Mouse (Mus musculus) intestine, postnatal 0 days (tissue): ENCODE data around the gene Elf5. TPM values are rescaled to one million over a fixed set of nuclear protein-coding genes. Genes with fewer than 3 reads are reported as not detected.

Experiments
- ATAC-seq: fragments of 200-750 bp; cut with Nextera tagmentation; 2 replicates; pipeline ENCODE4 v1.8.0; 2017; ENCODE audit warnings: mild to moderate bottlenecking, moderate TSS enrichment, moderate library complexity
- H3K27ac ChIP-seq: fragments of 300-500 bp; sonication (generic); 2 replicates; pipeline ENCODE4 v1.5.1; 2014; ENCODE audit warnings: mild to moderate bottlenecking, low read depth, low read length, moderate library complexity
- H3K27me3 ChIP-seq: fragments of 300-500 bp; sonication (generic); replicated peaks from 2 replicates; pipeline ENCODE4 v1.6.1; 2014; ENCODE audit warnings: low read length, mixed read lengths; ENCODE audit not compliant: control insufficient read depth, insufficient read depth
- H3K36me3 ChIP-seq: fragments of 300-500 bp; sonication (generic); 2 replicates; pipeline ENCODE4 v1.6.1; 2014; ENCODE audit warnings: mild to moderate bottlenecking, moderate library complexity; ENCODE audit not compliant: control insufficient read depth, insufficient read depth
- H3K4me1 ChIP-seq: fragments of 300-500 bp; sonication (generic); replicated peaks from 2 replicates; pipeline ENCODE4 v1.6.1; 2014; ENCODE audit warnings: antibody characterized with exemption, low read length, mixed read lengths; ENCODE audit not compliant: control insufficient read depth, insufficient read depth
- H3K4me2 ChIP-seq: fragments of 300-500 bp; sonication (generic); replicated peaks from 2 replicates; pipeline ENCODE4 v1.6.1; 2014; ENCODE audit warnings: low read depth, mild to moderate bottlenecking, moderate library complexity
- H3K4me3 ChIP-seq: fragments of 300-500 bp; sonication (generic); 2 replicates; pipeline ENCODE4 v1.5.1; 2014; ENCODE audit warnings: low read depth, low read length
- H3K9ac ChIP-seq: fragments of 300-500 bp; sonication (generic); 2 replicates; pipeline ENCODE4 v1.6.1; 2014; ENCODE audit warnings: mild to moderate bottlenecking, low read depth, low read length
- H3K9me3 ChIP-seq: fragments of 300-500 bp; sonication (generic); 2 replicates; pipeline ENCODE4 v1.6.1; 2016; ENCODE audit warnings: mixed run types; ENCODE audit not compliant: control insufficient read depth
- CTCF ChIP-seq: sonication (generic); IDR thresholded peaks from 2 replicates; pipeline ENCODE4 v1.5.1; 2016; ENCODE audit warnings: low read depth, mild to moderate bottlenecking, control low read depth, antibody characterized with exemption, moderate library complexity
- WGBS: fragments of 180-500 bp; shearing (Covaris S2); extraction: QIAGEN DNeasy Blood & Tissue Kit; methylation state at CpG from one replicate; pipeline ENCODE4 v1.1.7; 2014; 5-methylcytosine and 5-hydroxymethylcytosine counted together
- polyA plus RNA-seq: library from polyadenylated mRNA; unstranded; fragments of >200 nt; fragmentation: Nextera tagmentation; extraction: Ambion mirVana; gene quantifications from 2 replicates; pipeline ENCODE4 v1.2.1, GENCODE M21; 2015

Elf5 gene
- polyA plus RNA-seq = not detected in 2 replicates

DNA sequence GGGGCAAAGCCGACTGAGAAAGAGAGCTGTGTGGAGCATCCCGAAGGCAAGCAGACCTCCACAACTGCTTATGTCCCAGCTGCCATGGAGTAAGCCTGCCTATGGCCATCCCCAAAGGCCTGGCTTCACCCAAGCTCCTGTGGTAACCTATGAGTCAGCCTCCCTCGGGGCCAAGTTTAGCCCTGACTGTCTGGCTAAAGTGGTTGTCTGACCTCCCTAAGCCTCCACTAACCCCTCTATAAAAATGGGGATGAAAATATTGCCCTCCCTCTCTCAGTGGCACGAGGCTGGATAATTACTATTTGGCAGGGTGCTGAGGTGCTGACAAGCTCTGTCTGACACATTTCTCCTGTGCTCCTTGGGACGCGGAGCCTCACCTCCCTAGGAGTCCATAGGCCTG, at the start of gene Elf5:
Gene Elf5 (plus strand): TSS at position 341 of the 400 bp plus-strand sequence.
- Histone ChIP-seq H3K27ac (no peak within 1 kb of the TSS), H3K9ac (no peak within 1 kb of the TSS), H3K4me2 (no peak within 1 kb of the TSS), H3K4me3 (no peak within 1 kb of the TSS), H3K27me3 (no peaks in the 10 kb centered on the region), H3K9me3 (no peaks in the 10 kb centered on the region), H3K4me1 (no peaks in the 10 kb centered on the region), H3K36me3 (no peaks in the 10 kb centered on the region)
- ATAC-seq = no peak
- 78% methylated on average over 6 of the region's 6 CpGs for WGBS
- TF ChIP-seq CTCF = no peak

DNA sequence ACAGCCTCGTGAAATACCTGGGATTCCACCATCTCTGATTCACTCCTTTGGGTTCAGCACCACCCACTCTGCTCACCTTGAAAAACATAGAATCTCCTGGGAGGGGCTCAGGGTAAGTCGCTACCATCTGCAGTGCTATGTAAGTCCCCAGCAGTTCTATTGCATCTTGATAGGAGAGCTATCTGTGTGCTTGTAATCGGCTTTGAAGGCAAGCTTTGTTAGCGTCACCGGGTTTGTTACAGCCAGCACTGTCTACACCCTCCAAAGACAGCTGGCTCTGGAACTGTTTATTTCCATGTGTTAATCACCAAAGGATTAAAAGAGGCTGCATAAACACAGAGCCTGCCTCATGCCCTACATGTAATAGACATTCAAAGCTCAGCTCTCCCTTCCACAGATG, 38.9 kb upstream of the Elf5 start:
- H3K9me3 ChIP-seq = no peaks in the 10 kb centered on the region
- no peak overlapping the region for H3K9ac ChIP-seq
- WGBS = 37% methylated on average over 5 of the region's 5 CpGs
- no peaks in the 10 kb centered on the region for H3K36me3 ChIP-seq
- no peaks in the 10 kb centered on the region for H3K4me1 ChIP-seq
- no peak overlapping the region for H3K4me2 ChIP-seq
- H3K4me3 ChIP-seq = no peak overlapping the region
- H3K27ac ChIP-seq = no peak overlapping the region
- no peak for TF ChIP-seq CTCF
- H3K27me3 ChIP-seq = no peaks in the 10 kb centered on the region
- ATAC-seq = no peak

- no peaks in the 10 kb centered on the region for H3K36me3 ChIP-seq
- no peak overlapping the region for H3K4me2 ChIP-seq
- WGBS = 66% methylated on average over 9 of the region's 9 CpGs
- no peaks in the 10 kb centered on the region for H3K27me3 ChIP-seq
- no peak overlapping the region for H3K4me3 ChIP-seq
- TF ChIP-seq CTCF = no peak
- no peaks in the 10 kb centered on the region for H3K4me1 ChIP-seq
- H3K9ac ChIP-seq = no peak overlapping the region
- H3K9me3 ChIP-seq = no peaks in the 10 kb centered on the region
- no peak overlapping the region for H3K27ac ChIP-seq
- no peak for ATAC-seq
Observed at GRCm38 (mm10) chr2:103379502-103380160, 31.9 kb upstream of the Elf5 start.

DNA sequence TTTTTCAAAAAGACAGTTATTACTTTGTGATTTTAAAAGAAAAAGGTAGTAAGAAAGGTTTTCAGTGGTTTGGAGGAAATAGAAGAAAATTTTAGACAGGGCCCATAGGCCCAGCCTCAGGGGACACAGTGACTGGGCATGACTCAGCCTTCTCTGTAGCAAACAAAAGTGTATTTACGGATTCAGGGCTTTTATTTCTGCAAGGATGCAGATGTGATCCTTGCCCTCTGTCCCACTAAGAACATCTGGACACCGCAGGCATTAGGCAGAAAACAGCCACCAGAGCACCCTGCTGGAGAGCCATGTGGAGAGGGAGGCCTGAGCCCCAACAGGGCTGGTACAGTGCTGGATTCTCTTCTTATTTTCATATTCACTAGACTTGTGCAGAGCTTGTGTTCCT, 29.3 kb upstream of the Elf5 start:
- ATAC-seq = no peak
- WGBS = 78% methylated on average over 2 of the region's 2 CpGs
- H3K4me2 ChIP-seq = no peak overlapping the region

GRCm38 (mm10) chr2:103387881-103388280, 23.6 kb upstream of the Elf5 start:
- Histone ChIP-seq H3K27ac (no peak overlapping the region), H3K4me3 (no peak overlapping the region), H3K36me3 (no peaks in the 10 kb centered on the region), H3K9ac (no peak overlapping the region), H3K4me2 (no peak overlapping the region), H3K4me1 (no peaks in the 10 kb centered on the region), H3K9me3 (no peaks in the 10 kb centered on the region), H3K27me3 (no peaks in the 10 kb centered on the region)
- WGBS = 79% methylated on average over 1 of the region's 1 CpGs
- no peak for ATAC-seq
- TF ChIP-seq CTCF = no peak

More for the DNA sequence above, 29.3 kb upstream of the Elf5 start:
- no peaks in the 10 kb centered on the region for H3K9me3 ChIP-seq
- no peaks in the 10 kb centered on the region for H3K36me3 ChIP-seq
- no peaks in the 10 kb centered on the region for H3K27me3 ChIP-seq
- no peaks in the 10 kb centered on the region for H3K4me1 ChIP-seq
- H3K27ac ChIP-seq = no peak overlapping the region
- no peak for TF ChIP-seq CTCF
- no peak overlapping the region for H3K9ac ChIP-seq
- H3K4me3 ChIP-seq = no peak overlapping the region

DNA sequence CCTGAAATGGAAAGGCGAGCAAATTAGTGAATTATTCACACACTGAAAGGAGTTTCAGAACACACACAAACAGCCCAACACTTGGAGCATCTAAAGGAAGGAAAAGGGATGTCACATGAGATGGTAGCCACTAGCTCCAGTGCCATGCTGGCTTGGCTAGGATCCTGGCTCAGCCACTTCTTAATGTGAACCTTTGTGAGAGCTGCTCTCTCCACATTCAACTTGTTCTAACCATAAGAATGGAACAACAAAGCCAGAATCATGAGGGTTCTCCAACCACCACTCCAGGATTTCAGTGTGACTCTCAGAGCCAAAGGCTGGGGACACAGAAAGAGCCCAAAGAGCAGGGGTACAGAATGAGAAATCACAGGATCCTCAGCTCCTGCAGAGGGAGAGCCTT, 23.2 kb upstream of the Elf5 start:
- Histone ChIP-seq H3K36me3 (no peaks in the 10 kb centered on the region), H3K27ac (no peak overlapping the region), H3K27me3 (no peaks in the 10 kb centered on the region), H3K4me1 (no peaks in the 10 kb centered on the region), H3K4me2 (no peak overlapping the region), H3K9me3 (no peaks in the 10 kb centered on the region), H3K9ac (no peak overlapping the region), H3K4me3 (no peak overlapping the region)
- no peak for TF ChIP-seq CTCF
- ATAC-seq = no peak
- WGBS = 82% methylated on average over 1 of the region's 1 CpGs
